Mouse (Mus musculus) erythroblast, embryonic 14.5 days (primary cell): ENCODE measurements around the gene Duox2.

ENCODE experiments used
- GATA1 ChIP-seq: IDR thresholded peaks from 2 replicates; pipeline ENCODE4 v1.6.1; 2012; ENCODE audit warnings: low read length, inconsistent platforms, mixed read lengths
- TAL1 ChIP-seq: IDR thresholded peaks from 3 replicates; pipeline ENCODE4 v1.6.1; 2012; ENCODE audit warnings: low read length, inconsistent platforms, mixed read lengths

DNA sequence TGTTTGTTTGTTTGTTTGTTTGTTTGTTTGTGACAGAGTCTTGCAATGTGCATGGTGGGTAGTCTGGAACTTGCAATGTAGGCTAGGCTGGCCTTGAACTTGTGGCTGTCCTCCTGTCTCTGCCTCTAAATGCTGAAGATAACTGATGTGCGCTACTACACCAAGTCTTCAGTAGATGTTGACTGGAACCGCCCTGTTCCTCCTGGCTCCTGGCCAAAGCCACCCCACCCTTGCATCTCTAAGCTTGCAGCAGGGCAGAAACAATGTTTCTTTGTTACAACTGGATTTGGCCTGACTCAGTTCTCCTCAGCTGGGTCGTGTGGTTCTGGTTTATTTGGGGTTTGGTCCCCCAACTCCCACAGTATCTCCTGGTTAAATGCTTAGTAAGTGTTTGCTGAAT is 35.9 kb upstream of the Duox2 start:
- TF ChIP-seq TAL1 (no peak), GATA1 (no peak)
